Mouse (Mus musculus) MEL (cell line): Measurements from ENCODE around the gene Zic3.

Experiments used
- CTCF ChIP-seq, 3 experiments: IDR thresholded peaks in 2 of 3; conservative IDR thresholded peaks in 1 of 3; 2 replicates each; pipeline ENCODE4 v1.5.1; 2011 to 2012; ENCODE audit warnings: low read length in 3 of 3, low read depth in 2 of 3, mild to moderate bottlenecking in 2 of 3, improper control_type of control experiment in 1 of 3, inconsistent platforms in 1 of 3, mixed read lengths in 1 of 3, moderate library complexity in 1 of 3; ENCODE audit not compliant: control insufficient read depth in 1 of 3, insufficient read depth in 1 of 3, poor library complexity in 1 of 3, severe bottlenecking in 1 of 3
- E2F4 ChIP-seq: IDR thresholded peaks from 2 replicates; pipeline ENCODE4 v1.6.1; 2011; ENCODE audit warnings: low read depth, low read length, improper control_type of control experiment, borderline replicate concordance
- MAX ChIP-seq: IDR thresholded peaks from 2 replicates; pipeline ENCODE4 v1.6.1; 2011; ENCODE audit warnings: low read length, improper control_type of control experiment
- TCF12 ChIP-seq: IDR thresholded peaks from 2 replicates; pipeline ENCODE4 v1.6.1; 2014; ENCODE audit warnings: low read depth, mild to moderate bottlenecking, inconsistent platforms, low read length, improper control_type of control experiment, moderate library complexity

DNA sequence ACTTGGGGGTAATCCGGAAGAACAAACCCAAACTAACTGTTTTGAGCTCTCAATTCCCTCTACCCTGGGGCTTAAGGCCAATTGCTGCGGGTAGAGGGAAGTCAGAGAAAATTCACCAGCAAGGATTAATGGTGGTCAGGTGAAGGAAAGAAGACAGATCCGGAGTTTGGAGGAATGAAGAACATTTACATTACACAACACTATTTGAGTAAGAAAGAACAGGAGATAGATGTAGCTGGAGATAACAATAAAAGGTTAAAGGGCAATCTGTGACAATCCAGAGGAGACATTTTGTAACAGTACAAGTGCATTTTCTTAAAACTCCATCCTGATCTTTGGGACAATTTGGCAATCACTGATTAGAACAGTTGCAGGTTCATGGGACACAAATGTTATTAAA is 19.4 kb downstream of the Zic3 start:
- no peak for TF ChIP-seq TCF12
- no peak for TF ChIP-seq CTCF (IDR thresholded peaks at IDR 0.05 in 2 of 3, conservative IDR thresholded peaks at IDR 0.05 in 1 of 3; ENCODE audit: control insufficient read depth in 1 of 3, insufficient read depth in 1 of 3, low read depth in 2 of 3, low read length in 3 of 3, poor library complexity in 1 of 3, severe bottlenecking in 1 of 3)
- no peak for TF ChIP-seq E2F4
- no peak for TF ChIP-seq MAX
